Mouse (Mus musculus) ovary, postnatal 14 days (tissue): ENCODE data around the gene Rsrc2.
"Not testable (repeated sequence)": the region's sequence is repeated elsewhere in the genome, so short reads cannot be mapped to it uniquely, and the experiment has no call there.

Experiments
- DNase-seq: peaks from one replicate; pipeline ENCODE4 v3.0.0; 2022; ENCODE audit warnings: low spot score

The Rsrc2 gene

GRCm38 (mm10) chr5:123749065-123750064, at the start of gene Rsrc2, which contains the start of gene Kntc1:
Gene Rsrc2, minus strand, starts transcription at chr5:123749414.
Gene Kntc1, plus strand, starts transcription at chr5:123749716.
- peak; percentile 98 for DNase-seq

- DNase-seq: no peak
Observed at GRCm38 (mm10) chr5:123793081-123793480, 43.9 kb upstream of the Rsrc2 start.

GRCm38 (mm10) chr5:123788976-123789375, 39.8 kb upstream of the Rsrc2 start:
- no peak for DNase-seq

GRCm38 (mm10) chr5:123781864-123782263, 32.6 kb upstream of the Rsrc2 start:
- no peak for DNase-seq

- DNase-seq: no peak
Observed at GRCm38 (mm10) chr5:123780716-123781115, 31.5 kb upstream of the Rsrc2 start.

GRCm38 (mm10) chr5:123773441-123773840, 24.2 kb upstream of the Rsrc2 start:
- DNase-seq: no peak

GRCm38 (mm10) chr5:123766455-123766854, 17.2 kb upstream of the Rsrc2 start:
- DNase-seq: not testable (repeated sequence)

GRCm38 (mm10) chr5:123765506-123765905, 16.3 kb upstream of the Rsrc2 start:
- no peak for DNase-seq

GRCm38 (mm10) chr5:123748339-123749064, 712 bp downstream of the Rsrc2 start:
- no peak for DNase-seq

- no peak for DNase-seq
Observed at GRCm38 (mm10) chr5:123747604-123748003, 1.6 kb downstream of the Rsrc2 start.

GRCm38 (mm10) chr5:123746253-123746652, 3.0 kb downstream of the Rsrc2 start:
- DNase-seq: no peak

- DNase-seq: no peak
Observed at GRCm38 (mm10) chr5:123744358-123744757, 4.9 kb downstream of the Rsrc2 start.

- DNase-seq: no peak
Observed at GRCm38 (mm10) chr5:123730981-123731380, 18.2 kb downstream of the Rsrc2 start.

GRCm38 (mm10) chr5:123723816-123724215, 25.4 kb downstream of the Rsrc2 start:
- not testable (repeated sequence) for DNase-seq

- DNase-seq: peak; percentile 92
Observed at GRCm38 (mm10) chr5:123720328-123721311, 28.6 kb downstream of the Rsrc2 start, which contains the start of gene Zcchc8. Gene Zcchc8, minus strand, starts transcription at chr5:123721100.

- no peak for DNase-seq
Observed at GRCm38 (mm10) chr5:123714622-123715021, 34.6 kb downstream of the Rsrc2 start.

GRCm38 (mm10) chr5:123713782-123714181, 35.4 kb downstream of the Rsrc2 start:
- no peak for DNase-seq

GRCm38 (mm10) chr5:123709571-123709970, 39.6 kb downstream of the Rsrc2 start:
- DNase-seq: no peak

GRCm38 (mm10) chr5:123708598-123708997, 40.6 kb downstream of the Rsrc2 start:
- DNase-seq: no peak

GRCm38 (mm10) chr5:123700625-123701024, 48.6 kb downstream of the Rsrc2 start:
- no peak for DNase-seq

- peak; percentile 65 for DNase-seq
Observed at GRCm38 (mm10) chr5:123699198-123699597, 50.0 kb downstream of the Rsrc2 start.
